Mouse (Mus musculus) limb, embryonic 14.5 days (tissue): ENCODE data around the gene Rab6a. TPM values are rescaled to one million over a fixed set of nuclear protein-coding genes. Genes with fewer than 3 reads are reported as not detected.

Experiments
- ATAC-seq: fragments of 200-750 bp; cut with Nextera tagmentation; 2 replicates; pipeline ENCODE4 v1.8.0; 2017; ENCODE audit warnings: low read depth, moderate number of reproducible peaks, moderate TSS enrichment; ENCODE audit not compliant: low FRiP score
- DNase-seq: peaks from one replicate; pipeline ENCODE4 v3.0.0-alpha.2; 2015; ENCODE audit warnings: low spot score
- H3K27ac ChIP-seq: fragments of 300-500 bp; sonication (generic); replicated peaks from 2 replicates; pipeline ENCODE4 v1.5.1; 2014; ENCODE audit warnings: low read depth, mild to moderate bottlenecking, low read length, moderate library complexity, mixed read lengths
- H3K27me3 ChIP-seq: fragments of 300-500 bp; sonication (generic); 2 replicates; pipeline ENCODE4 v1.6.1; 2014; ENCODE audit warnings: low read length, mixed read lengths; ENCODE audit not compliant: control insufficient read depth, insufficient read depth
- H3K36me3 ChIP-seq: fragments of 300-500 bp; sonication (generic); 2 replicates; pipeline ENCODE4 v1.6.1; 2014; ENCODE audit warnings: mild to moderate bottlenecking, low read length, moderate library complexity, mixed read lengths; ENCODE audit not compliant: control insufficient read depth, insufficient read depth
- H3K4me1 ChIP-seq: fragments of 300-500 bp; sonication (generic); 2 replicates; pipeline ENCODE4 v1.6.1; 2014; ENCODE audit warnings: antibody characterized with exemption, low read length, mixed read lengths; ENCODE audit not compliant: control insufficient read depth, insufficient read depth
- H3K4me2 ChIP-seq: fragments of 300-500 bp; sonication (generic); replicated peaks from 2 replicates; pipeline ENCODE4 v1.6.1; 2014; ENCODE audit warnings: low read depth, mild to moderate bottlenecking, low read length, moderate library complexity; ENCODE audit not compliant: severe bottlenecking
- H3K4me3 ChIP-seq: fragments of 300-500 bp; sonication (generic); replicated peaks from 2 replicates; pipeline ENCODE4 v1.5.1; 2014; ENCODE audit warnings: low read length
- H3K9ac ChIP-seq: fragments of 300-500 bp; sonication (generic); 2 replicates; pipeline ENCODE4 v1.6.1; 2014; ENCODE audit warnings: mild to moderate bottlenecking, low read depth, low read length, moderate library complexity; ENCODE audit not compliant: severe bottlenecking
- H3K9me3 ChIP-seq: fragments of 300-500 bp; sonication (generic); 2 replicates; pipeline ENCODE4 v1.6.1; 2016; ENCODE audit warnings: low read length; ENCODE audit not compliant: control insufficient read depth
- POLR2A ChIP-seq: fragments of 200-500 bp; IDR thresholded peaks from 2 replicates; pipeline ENCODE4 v1.8.0; 2012; ENCODE audit warnings: inconsistent platforms, mild to moderate bottlenecking, moderate library complexity, borderline replicate concordance; ENCODE audit not compliant: insufficient read depth, insufficient read length; ENCODE audit errors: extremely low read depth
- WGBS: fragments of 180-500 bp; shearing (Covaris S2); extraction: QIAGEN DNeasy Blood & Tissue Kit; methylation state at CpG from one replicate; pipeline ENCODE4 v1.1.7; 2014; 5-methylcytosine and 5-hydroxymethylcytosine counted together
- polyA plus RNA-seq, 2 experiments: library from polyadenylated mRNA; depleted of rRNA in 1 of 2; stranded (reverse) in 1 of 2; unstranded in 1 of 2; fragments of >200 nt; fragmentation: Nextera tagmentation in 1 of 2; extraction: Ambion mirVana in 1 of 2; gene quantifications; 2 replicates each; pipeline versions ENCODE4 v1.2.1 to v1.2.3; 2012 to 2014

Rab6a gene
- polyA plus RNA-seq, 2 experiments: 76.7 to 113 TPM

DNA sequence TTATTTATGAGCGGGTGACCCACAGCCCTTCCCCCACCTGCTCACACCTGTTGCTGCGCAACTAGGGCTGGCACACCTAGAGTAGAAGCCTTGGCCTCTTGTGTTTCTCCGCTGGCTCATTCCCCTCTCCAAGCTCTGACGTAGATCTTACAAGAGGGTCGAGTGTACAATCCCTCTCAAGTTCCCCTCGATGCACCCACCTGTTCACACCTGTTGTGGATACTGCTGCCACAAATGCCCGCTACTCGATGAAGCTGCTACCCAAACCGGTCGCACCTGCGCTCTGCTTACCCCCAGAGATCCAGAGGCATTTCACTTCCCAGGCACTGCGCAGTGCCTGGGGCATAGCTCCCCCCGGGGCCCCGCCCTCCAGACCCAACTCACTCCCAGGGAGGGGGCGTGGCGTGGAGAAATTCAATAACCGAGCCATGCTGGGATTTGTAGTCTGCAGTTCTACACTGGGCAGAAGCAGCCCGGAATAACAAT lies 50.9 kb downstream of the Rab6a start:
- DNase-seq (peak; percentile 24), ATAC-seq (peak; percentile 54)
- no peaks in the 10 kb centered on the region for H3K36me3 ChIP-seq
- WGBS: 24% methylated on average over 18 of the region's 18 CpGs
- H3K4me3 ChIP-seq: no peak overlapping the region; the same call in 1 of the 2 replicates
- no peak overlapping the region for H3K27ac ChIP-seq
- TF ChIP-seq POLR2A: no peak
- H3K4me1 ChIP-seq: peaks cover 6% of the 10 kb centered on the region
- H3K27me3 ChIP-seq: no peaks in the 10 kb centered on the region
- no peak overlapping the region; the same call in 1 of the 2 replicates for H3K4me2 ChIP-seq
- no peaks in the 10 kb centered on the region for H3K9me3 ChIP-seq
- H3K9ac ChIP-seq: no peak overlapping the region

DNA sequence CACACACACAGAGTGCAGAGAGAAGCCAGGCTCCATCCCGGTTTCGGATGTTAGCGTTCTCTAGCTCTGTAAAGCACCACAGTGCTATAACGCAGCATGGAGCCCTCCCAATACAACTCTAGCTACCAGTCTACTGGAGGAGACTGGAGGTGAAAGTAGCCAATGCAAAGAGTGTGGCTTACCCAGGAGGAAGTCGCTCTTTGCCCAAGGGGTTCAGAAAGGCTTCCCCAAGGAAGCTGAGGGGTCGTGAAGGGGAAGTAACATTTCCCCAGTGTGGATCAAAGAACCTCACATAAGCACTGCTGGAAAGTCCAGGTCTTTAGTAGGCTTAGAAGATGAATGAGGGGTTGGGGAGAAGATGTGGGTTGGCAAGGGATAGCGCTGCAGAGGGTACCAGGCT lies 54.1 kb downstream of the Rab6a start:
- no peak for DNase-seq
- no peak overlapping the region for H3K27ac ChIP-seq
- 86% methylated on average over 7 of the region's 7 CpGs for WGBS
- H3K9me3 ChIP-seq: no peaks in the 10 kb centered on the region
- no peaks in the 10 kb centered on the region for H3K27me3 ChIP-seq
- H3K36me3 ChIP-seq: no peaks in the 10 kb centered on the region
- TF ChIP-seq POLR2A: no peak
- H3K9ac ChIP-seq: no peak overlapping the region
- ATAC-seq: no peak
- peaks cover 6% of the 10 kb centered on the region for H3K4me1 ChIP-seq
- no peak overlapping the region for H3K4me3 ChIP-seq
- H3K4me2 ChIP-seq: no peak overlapping the region

DNA sequence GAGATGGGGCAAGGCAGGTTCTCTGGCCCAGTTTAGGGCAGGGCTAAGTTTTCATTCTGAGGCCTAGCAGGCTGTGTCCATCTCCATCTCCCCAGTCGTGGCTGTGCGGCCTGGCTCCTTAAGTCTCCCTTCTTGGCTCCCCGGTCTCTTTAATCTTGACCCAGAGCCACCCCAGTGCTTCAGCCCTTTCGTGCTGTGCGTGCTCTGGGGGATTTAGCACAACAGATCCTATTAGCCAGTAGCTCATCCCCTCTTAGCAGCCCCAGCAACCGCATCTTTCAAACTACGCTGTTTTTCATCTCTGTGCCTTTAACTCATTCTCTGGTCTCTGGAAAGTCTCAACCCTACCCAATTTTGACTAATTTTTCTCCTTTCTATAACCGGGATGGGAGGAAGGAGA lies 55.0 kb downstream of the Rab6a start, which contains the start of gene Plekhb1:
TSS of gene Plekhb1 (minus strand) at position 184 of the 400 bp plus-strand sequence.
- TF ChIP-seq POLR2A: no peak
- H3K4me3 ChIP-seq: no peak within 1 kb of the TSS
- peak within 1 kb of the TSS; percentile 28; the same call in 1 of the 2 replicates for H3K4me2 ChIP-seq
- H3K9me3 ChIP-seq: no peaks in the 10 kb centered on the region
- ATAC-seq (no peak), DNase-seq (no peak)
- H3K9ac ChIP-seq: no peak within 1 kb of the TSS
- peaks cover 6% of the 10 kb centered on the region for H3K4me1 ChIP-seq
- H3K27ac ChIP-seq: no peak within 1 kb of the TSS; the same call in 1 of the 2 replicates
- no peaks in the 10 kb centered on the region for H3K27me3 ChIP-seq
- H3K36me3 ChIP-seq: no peaks in the 10 kb centered on the region
- 77% methylated on average over 8 of the region's 8 CpGs for WGBS

DNA sequence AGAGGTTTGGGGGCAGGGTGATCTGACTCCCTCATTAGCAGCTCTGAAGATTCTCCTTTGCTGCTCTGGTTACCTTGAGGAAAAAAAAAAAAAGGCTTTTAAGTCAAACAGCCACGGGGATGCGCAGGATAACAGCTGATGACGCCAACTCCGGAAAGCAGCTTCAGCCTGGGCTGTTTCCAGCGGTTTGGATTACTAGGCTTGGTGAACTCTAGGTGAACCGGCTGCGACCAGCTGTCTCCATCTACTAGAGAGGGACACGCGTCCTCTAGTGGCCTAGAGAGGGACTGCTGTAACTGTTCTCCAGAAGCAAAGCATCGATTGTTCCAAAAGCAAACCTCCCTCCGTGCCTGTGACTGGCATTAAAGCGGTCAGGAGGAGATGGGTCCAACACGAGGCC lies 56.0 kb downstream of the Rab6a start:
- peak; percentile 90 for ATAC-seq
- no peak for TF ChIP-seq POLR2A
- Histone ChIP-seq H3K27me3 (no peaks in the 10 kb centered on the region), H3K27ac (no peak overlapping the region; the same call in 1 of the 2 replicates), H3K9ac (no peak overlapping the region), H3K4me3 (no peak overlapping the region), H3K36me3 (no peaks in the 10 kb centered on the region), H3K9me3 (no peaks in the 10 kb centered on the region), H3K4me1 (peaks cover 5% of the 10 kb centered on the region), H3K4me2 (peak overlapping the region; percentile 28; the same call in 1 of the 2 replicates)
- DNase-seq: peak; percentile 99
- 2% methylated on average over 13 of the region's 13 CpGs for WGBS

DNA sequence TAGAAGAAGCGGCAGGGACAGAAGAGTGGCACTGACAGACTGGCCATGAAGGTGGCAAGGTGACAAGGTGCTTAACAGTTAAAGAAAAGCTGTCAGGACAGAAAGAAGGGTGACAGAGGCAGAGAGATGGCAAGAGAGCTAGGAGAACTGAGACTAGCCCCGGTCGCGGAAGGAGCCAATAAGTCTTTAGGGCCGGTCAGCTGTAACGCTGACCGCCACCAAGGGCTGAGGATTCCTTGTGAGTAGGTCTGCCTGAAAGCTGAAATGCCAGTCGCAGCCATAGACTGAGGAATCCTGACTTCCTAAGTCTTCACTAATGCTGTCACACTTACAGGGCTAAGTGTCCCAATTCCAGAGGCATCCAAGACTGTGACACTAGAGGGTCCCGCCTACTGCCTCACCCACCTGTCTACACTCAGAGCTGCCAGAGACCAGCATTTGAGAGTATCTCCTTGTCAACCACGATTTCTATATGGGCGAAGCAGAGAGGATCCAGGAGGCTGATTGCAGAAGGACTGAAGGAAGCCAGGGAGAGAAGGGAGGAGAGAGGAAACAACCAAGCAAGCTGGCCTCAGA lies 56.6 kb downstream of the Rab6a start:
- ATAC-seq: no peak
- TF ChIP-seq POLR2A: no peak
- H3K9me3 ChIP-seq: no peaks in the 10 kb centered on the region
- no peak overlapping the region for H3K9ac ChIP-seq
- H3K4me3 ChIP-seq: no peak overlapping the region
- no peak overlapping the region for H3K27ac ChIP-seq
- no peak overlapping the region for H3K4me2 ChIP-seq
- 76% methylated on average over 11 of the region's 11 CpGs for WGBS
- no peak for DNase-seq
- no peaks in the 10 kb centered on the region for H3K36me3 ChIP-seq
- H3K27me3 ChIP-seq: no peaks in the 10 kb centered on the region
- H3K4me1 ChIP-seq: peaks cover 3% of the 10 kb centered on the region
